Mouse (Mus musculus): Measurements from ENCODE around the gene Phf21a.

Phf21a gene

GRCm38 (mm10) chr2:92092817-92093216, at the start of gene Phf21a:
Gene Phf21a, plus strand, starts transcription at chr2:92093117.
- in situ Hi-C loops (cut with MboI, MseI): no loop called here

GRCm38 (mm10) chr2:92043285-92043684, 49.6 kb upstream of the Phf21a start:
- in situ Hi-C loops (cut with MboI, MseI): no loop called here

GRCm38 (mm10) chr2:92047601-92048000, 45.3 kb upstream of the Phf21a start:
- in situ Hi-C loops (cut with MboI, MseI): no loop called here

- in situ Hi-C loops (cut with MboI, MseI): no loop called here
Measured at GRCm38 (mm10) chr2:92048034-92048690, 44.8 kb upstream of the Phf21a start.

GRCm38 (mm10) chr2:92052188-92052587, 40.7 kb upstream of the Phf21a start:
- in situ Hi-C loops (cut with MboI, MseI): no loop called here

- in situ Hi-C loops (cut with MboI, MseI): no loop called here
Measured at GRCm38 (mm10) chr2:92052754-92053153, 40.2 kb upstream of the Phf21a start.

- in situ Hi-C loops (cut with MboI, MseI): loop anchor here (5.0 kb wide), 1 partner anchor 68 kb away; no protein-coding TSS in a partner anchor
Measured at GRCm38 (mm10) chr2:92055101-92055813, 37.7 kb upstream of the Phf21a start.

- in situ Hi-C loops (cut with MboI, MseI): loop anchor here (5.0 kb wide), 1 partner anchor 69 kb away; no protein-coding TSS in a partner anchor
Measured at GRCm38 (mm10) chr2:92055831-92056236, 37.1 kb upstream of the Phf21a start.

GRCm38 (mm10) chr2:92056760-92057159, 36.2 kb upstream of the Phf21a start:
- in situ Hi-C loops (cut with MboI, MseI): loop anchor here (5.0 kb wide), 1 partner anchor 69 kb away; no protein-coding TSS in a partner anchor

GRCm38 (mm10) chr2:92058469-92058868, 34.4 kb upstream of the Phf21a start:
- in situ Hi-C loops (cut with MboI, MseI): loop anchor here (5.0 kb wide), 1 partner anchor 71 kb away; no protein-coding TSS in a partner anchor

- in situ Hi-C loops (cut with MboI, MseI): loop anchor here (5.0 kb wide), 1 partner anchor 72 kb away; no protein-coding TSS in a partner anchor
Measured at GRCm38 (mm10) chr2:92058936-92059335, 34.0 kb upstream of the Phf21a start.

GRCm38 (mm10) chr2:92059481-92060220, 33.3 kb upstream of the Phf21a start:
- in situ Hi-C loops (cut with MboI, MseI): loop anchor here (5.0 kb wide), 2 partner anchors 37 to 72 kb away; partner anchors contain the start of gene Creb3l1

GRCm38 (mm10) chr2:92060291-92060690, 32.6 kb upstream of the Phf21a start:
- in situ Hi-C loops (cut with MboI, MseI): loop anchor here (5.0 kb wide), 1 partner anchor 38 kb away; the partner anchor contains the start of gene Creb3l1

GRCm38 (mm10) chr2:92061337-92061736, 31.6 kb upstream of the Phf21a start:
- in situ Hi-C loops (cut with MboI, MseI): loop anchor here (5.0 kb wide), 1 partner anchor 39 kb away; the partner anchor contains the start of gene Creb3l1

- in situ Hi-C loops (cut with MboI, MseI): loop anchor here (5.0 kb wide), 1 partner anchor 41 kb away; the partner anchor contains the start of gene Creb3l1
Measured at GRCm38 (mm10) chr2:92063106-92063505, 29.8 kb upstream of the Phf21a start.

GRCm38 (mm10) chr2:92065269-92065888, 27.5 kb upstream of the Phf21a start:
- in situ Hi-C loops (cut with MboI, MseI): no loop called here

GRCm38 (mm10) chr2:92065938-92066337, 27.0 kb upstream of the Phf21a start:
- in situ Hi-C loops (cut with MboI, MseI): no loop called here

GRCm38 (mm10) chr2:92066899-92067298, 26.0 kb upstream of the Phf21a start:
- in situ Hi-C loops (cut with MboI, MseI): no loop called here

GRCm38 (mm10) chr2:92067600-92067999, 25.3 kb upstream of the Phf21a start:
- in situ Hi-C loops (cut with MboI, MseI): no loop called here

GRCm38 (mm10) chr2:92069630-92070029, 23.3 kb upstream of the Phf21a start:
- in situ Hi-C loops (cut with MboI, MseI): no loop called here

- in situ Hi-C loops (cut with MboI, MseI): no loop called here
Measured at GRCm38 (mm10) chr2:92071143-92071542, 21.8 kb upstream of the Phf21a start.

Data from T-helper 1 cell (primary cell).